In genomic region chr19:55134521-55134920, GRCm38 (mm10) we compare ENCODE assay signal across 27 mouse cellular contexts. TPM values are rescaled to one million over a fixed set of nuclear protein-coding genes. Genes with fewer than 3 reads are reported as not detected.
DNase-seq lines count a peak whose midpoint lies in the region; ATAC-seq and TF ChIP-seq lines count a peak whose summit lies in the region.
"Had no signal": no experiment of that assay in that cellular context is flagged by ENCODE, and none has a peak within 500 bp of the region (broad histone marks: within the 10 kb centered on the region; RNA-seq: fewer than 3 reads in every experiment).

No protein-coding gene starts in this region.

- peak; percentile 43 for ATAC-seq in intestine, embryonic 16.5 days
- ATAC-seq: midbrain, embryonic 15.5 days had no signal

- H3K4me2 ChIP-seq in intestine, embryonic 16.5 days (ENCODE audit: low read depth, low read length): no peak overlapping the region
- H3K4me2 ChIP-seq: hindbrain, embryonic 12.5 days; liver, embryonic 13.5 days; lung, embryonic 15.5 days; midbrain, embryonic 15.5 days; neural tube, embryonic 12.5 days; stomach, embryonic 15.5 days had no signal

- TF ChIP-seq POLR2A in kidney, adult 2 months (IDR thresholded peaks at IDR 0.05; ENCODE audit: low read depth, low read length): no peak

- no peak overlapping the region for H3K27ac ChIP-seq in kidney, adult 2 months (ENCODE audit: insufficient read depth, low read depth, low read length)
- H3K27ac ChIP-seq in intestine, embryonic 16.5 days (ENCODE audit: low read length): 0 out of 2 replicates have a peak overlapping the region, but pooled peaks have one; percentile 15
- H3K27ac ChIP-seq: hindbrain, embryonic 12.5 days; layer of hippocampus, adult 2 months; liver, embryonic 13.5 days; lung, embryonic 15.5 days; midbrain, embryonic 15.5 days; neural tube, embryonic 12.5 days; stomach, embryonic 15.5 days had no signal

- H3K9me3 ChIP-seq in intestine, embryonic 16.5 days (ENCODE audit: control insufficient read depth, low read length): no peaks in the 10 kb centered on the region
- H3K9me3 ChIP-seq: hindbrain, embryonic 12.5 days; liver, embryonic 13.5 days; lung, embryonic 15.5 days; megakaryocyte, embryonic 14.5 days; midbrain, embryonic 15.5 days; neural tube, embryonic 12.5 days; stomach, embryonic 15.5 days had no signal

- H3K36me3 ChIP-seq in kidney, adult 2 months (ENCODE audit: control insufficient read depth, insufficient read depth, low read length): no peaks in the 10 kb centered on the region
- no peaks in the 10 kb centered on the region for H3K36me3 ChIP-seq in intestine, embryonic 16.5 days (ENCODE audit: control insufficient read depth, insufficient read depth, low read length)
- H3K36me3 ChIP-seq: forebrain, embryonic 10.5 days; hindbrain, embryonic 12.5 days; liver, embryonic 13.5 days; lung, embryonic 15.5 days; midbrain, embryonic 15.5 days; neural tube, embryonic 12.5 days; stomach, embryonic 15.5 days had no signal

- H3K9ac ChIP-seq in intestine, embryonic 16.5 days (ENCODE audit: low read depth, low read length): no peak overlapping the region
- H3K9ac ChIP-seq: hindbrain, embryonic 12.5 days; liver, embryonic 13.5 days; lung, embryonic 15.5 days; midbrain, embryonic 15.5 days; neural tube, embryonic 12.5 days; stomach, embryonic 15.5 days had no signal

- H3K4me1 ChIP-seq in kidney, adult 2 months (ENCODE audit: control insufficient read depth, insufficient read depth, low read length): peaks cover 54% of the 10 kb centered on the region
- peaks cover 32% of the 10 kb centered on the region for H3K4me1 ChIP-seq in intestine, embryonic 16.5 days (ENCODE audit: control insufficient read depth, insufficient read depth, low read length)
- H3K4me1 ChIP-seq: midbrain, embryonic 15.5 days had no signal

- H3K27me3 ChIP-seq in kidney, adult 2 months (replicated peaks; ENCODE audit: control insufficient read depth, insufficient read depth, low read length): no peaks in the 10 kb centered on the region
- no peaks in the 10 kb centered on the region for H3K27me3 ChIP-seq in intestine, embryonic 16.5 days (replicated peaks; ENCODE audit: control insufficient read depth, insufficient read depth, low read length)
- H3K27me3 ChIP-seq: hindbrain, embryonic 12.5 days; liver, embryonic 13.5 days; lung, embryonic 15.5 days; midbrain, embryonic 15.5 days; neural tube, embryonic 12.5 days; stomach, embryonic 15.5 days had no signal

- WGBS in kidney, adult 2 months: 36% methylated on average over 9 of the region's 9 CpGs
- 71% methylated on average over 9 of the region's 9 CpGs for WGBS in intestine, embryonic 16.5 days

- H3K4me3 ChIP-seq in kidney, adult 2 months (ENCODE audit: insufficient read depth, low read depth, low read length): no peak overlapping the region
- no peak overlapping the region for H3K4me3 ChIP-seq in intestine, embryonic 16.5 days (ENCODE audit: low read length)
- H3K4me3 ChIP-seq: forebrain, embryonic 10.5 days; hindbrain, embryonic 12.5 days; layer of hippocampus, adult 2 months; liver, embryonic 13.5 days; lung, embryonic 15.5 days; megakaryocyte, embryonic 14.5 days; midbrain, embryonic 15.5 days; neural tube, embryonic 12.5 days; stomach, embryonic 15.5 days had no signal

- peak; percentile 42 for DNase-seq in kidney, adult 2 months
- no peak for DNase-seq in kidney, adult 11 months
- peak; percentile 92 for DNase-seq in fat pad, adult 2 months (ENCODE audit: extremely low read depth, low read depth, low spot score)
- peak; percentile 72 for DNase-seq in lung, postnatal 36 days
- DNase-seq in adrenal gland, postnatal 10 days: no peak
- DNase-seq in embryo, embryonic 11 days: no peak
- DNase-seq: adrenal gland, postnatal 36 days; cerebellum, adult 9-10 months; gastrocnemius, postnatal 36 days; heart, postnatal 14 days; kidney, adult 9 months; kidney, postnatal 14 days; liver, embryonic 13.5 days; right cerebral cortex, postnatal 4 days; thymus, adult 2 months had no signal

- TF ChIP-seq CTCF in kidney, adult 2 months (conservative IDR thresholded peaks at IDR 0.05; ENCODE audit: insufficient read depth, insufficient read length, low read depth, low read length): no peak

RNA-seq across cellular contexts. Expression of gene Gpam, which starts 7.5 kb away (rescaled TPM):
- polyA plus RNA-seq in kidney, adult 2 months (2012; rRNA removed): 56.6 and 60.7 TPM in 2 replicates
- 21.5 and 25.5 TPM in 2 replicates for polyA plus RNA-seq in intestine, embryonic 16.5 days (2015; fragmentation: Nextera tagmentation; extraction: Ambion mirVana)
- 100 to 1,000 TPM; 174 to 215 TPM for total RNA-seq in adrenal gland, postnatal 10 days (2021)

RNA-seq across cellular contexts. Expression of gene Tectb, which starts 46.0 kb away (rescaled TPM):
- polyA plus RNA-seq in kidney, adult 2 months (2012; rRNA removed): 0.04 and 0.09 TPM in 2 replicates
- polyA plus RNA-seq in intestine, embryonic 16.5 days (2015; fragmentation: Nextera tagmentation; extraction: Ambion mirVana): 0.18 TPM in 1 of 2 replicates, not detected in the other
- total RNA-seq in adrenal gland, postnatal 10 days (2021): under 1 TPM; 0.45 to 0.55 TPM
- total RNA-seq: ES-E14; gastrocnemius, adult 18-20 months had no signal
- polyA plus RNA-seq: forebrain, embryonic 10.5 days; limb, embryonic 11.5 days; liver, embryonic 13.5 days; lung, embryonic 15.5 days; neural tube, embryonic 12.5 days; stomach, embryonic 15.5 days had no signal

Comparison
In these comparisons a context has a peak if more than half of its experiments do, and no peak if none do; other contexts are left out.
1. DNase-seq: peak in kidney, adult 2 months (single experiment), fat pad, adult 2 months (single experiment) and lung, postnatal 36 days (single experiment); none in kidney, adult 11 months (single experiment), adrenal gland, postnatal 10 days (single experiment) and embryo, embryonic 11 days (single experiment).